Mouse (Mus musculus) olfactory bulb, adult 2 months (tissue): ENCODE measurements around the gene Cisd3. TPM values are rescaled to one million over a fixed set of nuclear protein-coding genes. Genes with fewer than 3 reads are reported as not detected.
A peak's percentile ranks its signal among the peaks of the same experiment; 100 is the strongest.
"Not testable (repeated sequence)": the region's sequence is repeated elsewhere in the genome, so short reads cannot be mapped to it uniquely, and the experiment has no call there.

ENCODE experiments used
- H3K27ac ChIP-seq: fragments of 200-500 bp; 2 replicates; pipeline ENCODE4 v1.5.1; 2012; ENCODE audit warnings: low read depth, low read length; ENCODE audit not compliant: insufficient read depth
- H3K4me1 ChIP-seq: fragments of 200-500 bp; 2 replicates; pipeline ENCODE4 v1.6.1; 2012; ENCODE audit warnings: low read length; ENCODE audit not compliant: control insufficient read depth, insufficient read depth
- H3K4me3 ChIP-seq: fragments of 200-500 bp; 2 replicates; pipeline ENCODE4 v1.5.1; 2012; ENCODE audit warnings: mild to moderate bottlenecking, low read depth, low read length, moderate library complexity; ENCODE audit not compliant: insufficient read depth
- CTCF ChIP-seq: fragments of 200-500 bp; IDR thresholded peaks from 2 replicates; pipeline ENCODE4 v1.5.1; 2012; ENCODE audit warnings: low read depth, mild to moderate bottlenecking, low read length, moderate library complexity; ENCODE audit not compliant: insufficient read depth
- POLR2A ChIP-seq: fragments of 200-500 bp; IDR thresholded peaks from 2 replicates; pipeline ENCODE4 v1.6.1; 2012; ENCODE audit warnings: mild to moderate bottlenecking, low read depth, low read length, moderate library complexity; ENCODE audit not compliant: insufficient read depth
- WGBS: fragments of 180-500 bp; shearing (Covaris S2); methylation state at CpG from one replicate; pipeline ENCODE4 v1.1.7; 2018; 5-methylcytosine and 5-hydroxymethylcytosine counted together
- polyA plus RNA-seq: library from polyadenylated mRNA; stranded (reverse); fragments of >200 nt; gene quantifications from 2 replicates; pipeline ENCODE4 v1.2.4, GENCODE M21; 2012; ENCODE audit warnings: low replicate concordance; ENCODE audit not compliant: missing spikeins, insufficient read depth, insufficient read length

The Cisd3 gene
- polyA plus RNA-seq, 1 experiment: not detected

- Histone ChIP-seq H3K4me3 (peak within 1 kb of the TSS; percentile 63), H3K4me1 (peaks cover 47% of the 10 kb centered on the region), H3K27ac (peak within 1 kb of the TSS; percentile 95)
- WGBS: under 1% methylated on average over 85 of the region's 85 CpGs
- TF ChIP-seq POLR2A (0 out of 2 replicates have a peak, but pooled peaks have one; percentile 32), CTCF (no peak)
Observed at GRCm38 (mm10) chr11:97700003-97700745, 14.5 kb downstream of the Cisd3 start, which contains the start of gene Pcgf2. TSS of gene Pcgf2 (minus strand) at chr11:97700497.

- 19% methylated on average over 30 of the region's 30 CpGs for WGBS
- Histone ChIP-seq H3K4me1 (peaks cover 40% of the 10 kb centered on the region), H3K27ac (peak overlapping the region; percentile 95), H3K4me3 (peak overlapping the region; percentile 63)
- TF ChIP-seq POLR2A (no peak), CTCF (no peak)
Observed at GRCm38 (mm10) chr11:97700746-97701580, 15.3 kb downstream of the Cisd3 start.

GRCm38 (mm10) chr11:97701581-97702392, 16.2 kb downstream of the Cisd3 start:
- WGBS: 42% methylated on average over 15 of the region's 15 CpGs
- Histone ChIP-seq H3K4me3 (no peak overlapping the region), H3K27ac (no peak overlapping the region), H3K4me1 (peaks cover 34% of the 10 kb centered on the region)
- TF ChIP-seq POLR2A (no peak), CTCF (no peak)

- Histone ChIP-seq H3K4me1 (peaks cover 33% of the 10 kb centered on the region), H3K4me3 (peak overlapping the region; percentile 79), H3K27ac (peak overlapping the region; percentile 84)
- WGBS: under 1% methylated on average over 24 of the region's 24 CpGs
- TF ChIP-seq POLR2A: no peak
- TF ChIP-seq CTCF: no peak
Observed at GRCm38 (mm10) chr11:97702393-97702745, 16.7 kb downstream of the Cisd3 start.

GRCm38 (mm10) chr11:97703039-97703826, 17.6 kb downstream of the Cisd3 start, which contains the start of gene Psmb3:
TSS of gene Psmb3 (plus strand) at chr11:97703399.
- under 1% methylated on average over 35 of the region's 35 CpGs for WGBS
- Histone ChIP-seq H3K4me1 (peaks cover 24% of the 10 kb centered on the region), H3K4me3 (peak within 1 kb of the TSS; percentile 79), H3K27ac (peak within 1 kb of the TSS; percentile 84)
- no peak for TF ChIP-seq CTCF
- peak; percentile 53 for TF ChIP-seq POLR2A

- WGBS: 77% methylated on average over 2 of the region's 2 CpGs
- not testable (repeated sequence) for H3K4me1 ChIP-seq, H3K27ac ChIP-seq, H3K4me3 ChIP-seq
Observed at GRCm38 (mm10) chr11:97710067-97710466, 24.4 kb downstream of the Cisd3 start.

GRCm38 (mm10) chr11:97711200-97711900, 25.7 kb downstream of the Cisd3 start:
- H3K27ac ChIP-seq: no peak overlapping the region
- 81% methylated on average over 13 of the region's 13 CpGs for WGBS
- no peak for TF ChIP-seq POLR2A
- H3K4me3 ChIP-seq: no peak overlapping the region
- H3K4me1 ChIP-seq: no peaks in the 10 kb centered on the region; the same call in 1 of the 2 replicates

GRCm38 (mm10) chr11:97712286-97712685, 26.7 kb downstream of the Cisd3 start:
- no peaks in the 10 kb centered on the region for H3K4me1 ChIP-seq
- no peak overlapping the region for H3K4me3 ChIP-seq
- TF ChIP-seq POLR2A: no peak
- no peak for TF ChIP-seq CTCF
- 93% methylated on average over 15 of the region's 15 CpGs for WGBS
- no peak overlapping the region for H3K27ac ChIP-seq
